Mouse (Mus musculus): ENCODE data around the gene Rabgap1l.

The Rabgap1l gene

GRCm38 (mm10) chr1:160594576-160594975 lies 198.4 kb downstream of the Rabgap1l start:
- DNase-seq (ENCODE audit: low spot score in 2 of 2), result no peak

- no peak for DNase-seq (ENCODE audit: low spot score in 2 of 2)
Observed at GRCm38 (mm10) chr1:160594066-160594465, 198.9 kb downstream of the Rabgap1l start.

- DNase-seq (ENCODE audit: low spot score in 2 of 2), result no peak
Observed at GRCm38 (mm10) chr1:160588911-160589590, 204.0 kb downstream of the Rabgap1l start.

- no peak for DNase-seq (ENCODE audit: low spot score in 2 of 2)
Observed at GRCm38 (mm10) chr1:160579309-160580233, 213.4 kb downstream of the Rabgap1l start.

GRCm38 (mm10) chr1:160576124-160576523 lies 216.9 kb downstream of the Rabgap1l start:
- no peak for DNase-seq (ENCODE audit: low spot score in 2 of 2)

GRCm38 (mm10) chr1:160574039-160574438 lies 219.0 kb downstream of the Rabgap1l start:
- DNase-seq (ENCODE audit: low spot score in 2 of 2), result no peak

GRCm38 (mm10) chr1:160566458-160566857 lies 226.6 kb downstream of the Rabgap1l start:
- DNase-seq (ENCODE audit: low spot score in 2 of 2), result no peak

GRCm38 (mm10) chr1:160561381-160561780 lies 231.6 kb downstream of the Rabgap1l start:
- DNase-seq (ENCODE audit: low spot score in 2 of 2), result peak in 1 of 2 experiments; percentile 9

GRCm38 (mm10) chr1:160550636-160551035 lies 242.4 kb downstream of the Rabgap1l start:
- no peak for DNase-seq (ENCODE audit: low spot score in 2 of 2)

- DNase-seq (ENCODE audit: low spot score in 2 of 2), result no peak
Observed at GRCm38 (mm10) chr1:160547934-160548876, 244.8 kb downstream of the Rabgap1l start.

- DNase-seq (ENCODE audit: low spot score in 2 of 2), result no peak
Observed at GRCm38 (mm10) chr1:160535649-160536048, 257.4 kb downstream of the Rabgap1l start.

GRCm38 (mm10) chr1:160534571-160535335 lies 258.3 kb downstream of the Rabgap1l start:
- DNase-seq (ENCODE audit: low spot score in 2 of 2), result no peak

GRCm38 (mm10) chr1:160533209-160533820 lies 259.7 kb downstream of the Rabgap1l start:
- no peak for DNase-seq (ENCODE audit: low spot score in 2 of 2)

GRCm38 (mm10) chr1:160531402-160531801 lies 261.6 kb downstream of the Rabgap1l start:
- DNase-seq (ENCODE audit: low spot score in 2 of 2), result no peak

- DNase-seq (ENCODE audit: low spot score in 2 of 2), result no peak
Observed at GRCm38 (mm10) chr1:160521918-160522317, 271.1 kb downstream of the Rabgap1l start.

- DNase-seq (ENCODE audit: low spot score in 2 of 2), result no peak
Observed at GRCm38 (mm10) chr1:160520665-160521064, 272.3 kb downstream of the Rabgap1l start.

- DNase-seq (ENCODE audit: low spot score in 2 of 2), result no peak
Observed at GRCm38 (mm10) chr1:160519896-160520465, 273.0 kb downstream of the Rabgap1l start.

- no peak for DNase-seq (ENCODE audit: low spot score in 2 of 2)
Observed at GRCm38 (mm10) chr1:160518552-160518951, 274.5 kb downstream of the Rabgap1l start.

- DNase-seq (ENCODE audit: low spot score in 2 of 2), result no peak
Observed at GRCm38 (mm10) chr1:160507766-160508165, 285.2 kb downstream of the Rabgap1l start.

All from thymus, postnatal 10 days (tissue).